Comparison of ENCODE assay signal across 22 mouse cellular contexts in the genomic region with DNA sequence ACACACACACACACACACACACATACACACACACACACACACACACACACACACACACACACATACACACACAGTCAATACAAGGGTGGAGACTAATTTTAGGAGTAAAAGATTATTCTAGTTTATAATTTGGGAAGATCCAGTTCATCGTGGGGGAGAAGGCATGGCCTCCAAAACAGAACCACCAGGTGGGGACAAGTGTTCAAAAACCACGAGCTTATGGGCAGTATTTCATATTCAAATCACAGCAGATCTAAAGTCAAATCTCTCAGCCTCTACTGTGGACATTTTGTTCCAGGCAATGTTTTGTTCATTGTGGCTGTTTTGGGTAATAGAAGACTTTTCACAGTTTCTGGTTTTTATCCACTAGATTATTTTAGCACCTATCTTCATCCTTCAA.
A peak's percentile ranks its signal among the peaks of the same experiment; 100 is the strongest.
DNase-seq lines count a peak whose midpoint lies in the region; ATAC-seq and TF ChIP-seq lines count a peak whose summit lies in the region.
"Had no signal": no experiment of that assay in that cellular context is flagged by ENCODE, and none has a peak within 500 bp of the region (broad histone marks: within the 10 kb centered on the region; RNA-seq: fewer than 3 reads in every experiment).

No protein-coding gene starts in this region.

- no peak overlapping the region for H3K4me3 ChIP-seq in layer of hippocampus, adult 2 months
- H3K4me3 ChIP-seq in stomach, postnatal 0 days (ENCODE audit: low read depth, low read length): no peak overlapping the region
- H3K4me3 ChIP-seq: embryonic facial prominence, embryonic 10.5 days; hindbrain, embryonic 12.5 days had no signal

- no peak overlapping the region for H3K27ac ChIP-seq in layer of hippocampus, adult 2 months
- H3K27ac ChIP-seq in stomach, postnatal 0 days (replicated peaks): no peak overlapping the region
- H3K27ac ChIP-seq: embryonic facial prominence, embryonic 10.5 days; hindbrain, embryonic 12.5 days had no signal

- peak; percentile 43 for TF ChIP-seq CTCF in layer of hippocampus, adult 2 months (conservative IDR thresholded peaks at IDR 0.05)
- peak; percentile 30 for TF ChIP-seq CTCF in stomach, postnatal 0 days (IDR thresholded peaks at IDR 0.05; ENCODE audit: low read depth)

- no peak overlapping the region for H3K4me2 ChIP-seq in stomach, postnatal 0 days (replicated peaks; ENCODE audit: low read depth)
- H3K4me2 ChIP-seq: hindbrain, embryonic 12.5 days had no signal

- H3K4me1 ChIP-seq in stomach, postnatal 0 days (replicated peaks; ENCODE audit: control insufficient read depth, insufficient read depth): no peaks in the 10 kb centered on the region
- H3K4me1 ChIP-seq: embryonic facial prominence, embryonic 10.5 days; hindbrain, embryonic 12.5 days had no signal

- H3K36me3 ChIP-seq in stomach, postnatal 0 days (ENCODE audit: control insufficient read depth, insufficient read depth, low read length): no peaks in the 10 kb centered on the region
- H3K36me3 ChIP-seq: embryonic facial prominence, embryonic 10.5 days; hindbrain, embryonic 12.5 days had no signal

- H3K27me3 ChIP-seq in stomach, postnatal 0 days (ENCODE audit: control insufficient read depth, insufficient read depth, low read length): no peaks in the 10 kb centered on the region

- 49% methylated on average over 2 of the region's 2 CpGs for WGBS in stomach, postnatal 0 days

- DNase-seq in layer of hippocampus, adult 2 months (ENCODE audit: low spot score in 2 of 2): no peak
- DNase-seq in layer of hippocampus, adult 9-11 months: no peak
- DNase-seq in lung, postnatal 14 days: peak; percentile 5
- DNase-seq in lung, postnatal 4 days: no peak
- DNase-seq in NIH3T3 (ENCODE audit: low read depth): peak; percentile 2
- no peak for DNase-seq in stomach, postnatal 0 days (ENCODE audit: low spot score)
- DNase-seq in retina, embryonic 14.5 days (ENCODE audit: low spot score): no peak
- DNase-seq: adrenal gland, adult 2 months; adrenal gland, postnatal 36 days; cerebellum, adult 2 months; cerebellum, postnatal 10 days; gastrocnemius, postnatal 25 days; heart, postnatal 10 days; heart, postnatal 4 days had no signal

- no peak for ATAC-seq in stomach, postnatal 0 days (ENCODE audit: low FRiP score, low TSS enrichment)
- ATAC-seq: activated CD4-positive, CD25-positive, alpha-beta regulatory T cell, adult 4 months; CD4-positive, CD25-positive, alpha-beta regulatory T cell, adult 4 months; forebrain, embryonic 14.5 days; hindbrain, embryonic 16.5 days; inflammation-experienced regulatory T-cells, adult 6 months; Patski had no signal

- no peaks in the 10 kb centered on the region for H3K9me3 ChIP-seq in stomach, postnatal 0 days (ENCODE audit: control insufficient read depth, low read length)
- H3K9me3 ChIP-seq: embryonic facial prominence, embryonic 10.5 days; hindbrain, embryonic 12.5 days had no signal

- H3K9ac ChIP-seq in stomach, postnatal 0 days (ENCODE audit: low read length): no peak overlapping the region
- H3K9ac ChIP-seq: hindbrain, embryonic 12.5 days had no signal

- no peak for TF ChIP-seq EP300 in stomach, postnatal 0 days (optimal IDR thresholded peaks at IDR 0.05)

Comparison
In these comparisons a context has a peak if more than half of its experiments do, and no peak if none do; other contexts are left out.
1. DNase-seq: peak in lung, postnatal 14 days (single experiment) and NIH3T3 (single experiment); none in layer of hippocampus, adult 2 months (0 of 2), layer of hippocampus, adult 9-11 months (single experiment), lung, postnatal 4 days (0 of 2), stomach, postnatal 0 days (single experiment) and retina, embryonic 14.5 days (single experiment).